Mouse (Mus musculus) neural tube, embryonic 11.5 days (tissue): ENCODE data around the gene Nxpe4. TPM values are rescaled to one million over a fixed set of nuclear protein-coding genes. Genes with fewer than 3 reads are reported as not detected.

Source experiments
- ATAC-seq: fragments of 200-750 bp; cut with Nextera tagmentation; 2 replicates; pipeline ENCODE4 v1.8.0; 2017; ENCODE audit warnings: moderate number of reproducible peaks, mild to moderate bottlenecking, moderate TSS enrichment, moderate library complexity; ENCODE audit not compliant: insufficient read depth, low FRiP score, low TSS enrichment
- DNase-seq: peaks from one replicate; pipeline ENCODE4 v3.0.0-alpha.2; 2015; ENCODE audit warnings: low spot score
- H3K27ac ChIP-seq: fragments of 300-500 bp; sonication (generic); 2 replicates; pipeline ENCODE4 v1.5.1; 2014; ENCODE audit warnings: low read depth, mild to moderate bottlenecking, low read length
- H3K27me3 ChIP-seq: fragments of 300-500 bp; sonication (generic); 2 replicates; pipeline ENCODE4 v1.6.1; 2014; ENCODE audit warnings: mild to moderate bottlenecking, low read length, mixed read lengths; ENCODE audit not compliant: control insufficient read depth, insufficient read depth
- H3K36me3 ChIP-seq: fragments of 300-500 bp; sonication (generic); 2 replicates; pipeline ENCODE4 v1.6.1; 2014; ENCODE audit warnings: mild to moderate bottlenecking, low read length, moderate library complexity, mixed read lengths; ENCODE audit not compliant: control insufficient read depth, insufficient read depth
- H3K4me1 ChIP-seq: fragments of 300-500 bp; sonication (generic); 2 replicates; pipeline ENCODE4 v1.6.1; 2014; ENCODE audit warnings: low read length, mixed read lengths; ENCODE audit not compliant: control insufficient read depth, insufficient read depth
- H3K4me2 ChIP-seq: fragments of 300-500 bp; sonication (generic); 2 replicates; pipeline ENCODE4 v1.6.1; 2014; ENCODE audit warnings: low read depth, mild to moderate bottlenecking, moderate library complexity
- H3K4me3 ChIP-seq: fragments of 300-500 bp; sonication (generic); 2 replicates; pipeline ENCODE4 v1.5.1; 2014; ENCODE audit warnings: low read depth, low read length
- H3K9ac ChIP-seq: fragments of 300-500 bp; sonication (generic); 2 replicates; pipeline ENCODE4 v1.6.1; 2014; ENCODE audit warnings: mild to moderate bottlenecking, low read length
- H3K9me3 ChIP-seq: fragments of 300-500 bp; sonication (generic); 2 replicates; pipeline ENCODE4 v1.6.1; 2016; ENCODE audit warnings: low read length; ENCODE audit not compliant: control insufficient read depth
- WGBS: fragments of 180-500 bp; shearing (Covaris S2); extraction: QIAGEN DNeasy Blood & Tissue Kit; methylation state at CpG from one replicate; pipeline ENCODE4 v1.1.7; 2014; 5-methylcytosine and 5-hydroxymethylcytosine counted together
- polyA plus RNA-seq: library from polyadenylated mRNA; unstranded; fragments of >200 nt; fragmentation: Nextera tagmentation; extraction: Ambion mirVana; gene quantifications from 2 replicates; pipeline ENCODE4 v1.2.1, GENCODE M21; 2014

The Nxpe4 gene
- polyA plus RNA-seq, 1 experiment from 2014 or later, result 6.0 TPM

DNA sequence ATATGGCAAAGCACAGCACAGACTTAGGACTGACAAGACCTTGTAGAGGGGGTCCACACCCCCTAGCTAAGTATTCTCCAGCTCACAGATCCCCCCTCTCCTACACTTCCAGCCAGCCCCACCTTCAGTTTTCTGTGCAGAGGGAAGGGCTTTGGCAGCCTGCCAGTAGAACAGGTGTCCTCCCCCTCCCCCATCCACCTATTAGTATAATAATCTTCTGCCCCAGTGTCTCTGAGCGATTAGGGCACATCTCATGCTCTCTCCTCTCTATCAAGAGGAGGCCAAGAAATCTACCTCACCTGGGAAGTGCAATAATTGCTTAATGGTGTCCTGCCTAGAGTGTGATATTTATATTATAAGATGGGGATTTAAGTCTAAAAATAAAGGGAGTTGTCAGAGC, 83.7 kb downstream of the Nxpe4 start:
- H3K9me3 ChIP-seq, result no peaks in the 10 kb centered on the region
- H3K27ac ChIP-seq, result no peak overlapping the region
- H3K36me3 ChIP-seq, result no peaks in the 10 kb centered on the region
- H3K4me2 ChIP-seq, result no peak overlapping the region
- no peak overlapping the region for H3K9ac ChIP-seq
- DNase-seq (no peak), ATAC-seq (no peak)
- H3K4me3 ChIP-seq, result no peak overlapping the region
- WGBS, result 72% methylated on average over 1 of the region's 1 CpGs
- H3K27me3 ChIP-seq, result no peaks in the 10 kb centered on the region
- H3K4me1 ChIP-seq, result no peaks in the 10 kb centered on the region

DNA sequence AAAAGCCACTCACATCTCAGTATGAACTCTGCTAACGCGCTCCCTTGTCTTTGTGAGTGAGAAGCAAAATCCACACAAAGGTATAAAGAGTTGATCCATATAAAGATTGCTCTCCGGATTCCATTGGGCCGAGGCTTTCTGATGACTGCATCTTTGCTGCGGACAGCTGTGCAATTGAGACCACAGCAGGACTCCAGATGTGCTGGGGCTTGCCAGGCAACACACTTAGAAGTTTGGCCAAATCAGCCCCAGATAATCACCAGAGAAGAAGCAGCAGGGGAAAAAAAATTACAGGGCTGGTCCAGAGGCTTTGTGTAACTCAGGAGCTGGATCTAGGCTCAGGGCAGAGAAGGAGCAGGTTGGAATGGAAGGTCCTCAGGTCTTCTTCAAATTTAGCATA, 85.5 kb downstream of the Nxpe4 start:
- Histone ChIP-seq H3K4me2 (no peak overlapping the region), H3K9me3 (no peaks in the 10 kb centered on the region), H3K9ac (no peak overlapping the region), H3K36me3 (no peaks in the 10 kb centered on the region), H3K4me3 (no peak overlapping the region), H3K27ac (no peak overlapping the region), H3K27me3 (no peaks in the 10 kb centered on the region), H3K4me1 (no peaks in the 10 kb centered on the region)
- ATAC-seq (no peak), DNase-seq (no peak)
- 68% methylated on average over 5 of the region's 5 CpGs for whole genome bisulfite sequencing

DNA sequence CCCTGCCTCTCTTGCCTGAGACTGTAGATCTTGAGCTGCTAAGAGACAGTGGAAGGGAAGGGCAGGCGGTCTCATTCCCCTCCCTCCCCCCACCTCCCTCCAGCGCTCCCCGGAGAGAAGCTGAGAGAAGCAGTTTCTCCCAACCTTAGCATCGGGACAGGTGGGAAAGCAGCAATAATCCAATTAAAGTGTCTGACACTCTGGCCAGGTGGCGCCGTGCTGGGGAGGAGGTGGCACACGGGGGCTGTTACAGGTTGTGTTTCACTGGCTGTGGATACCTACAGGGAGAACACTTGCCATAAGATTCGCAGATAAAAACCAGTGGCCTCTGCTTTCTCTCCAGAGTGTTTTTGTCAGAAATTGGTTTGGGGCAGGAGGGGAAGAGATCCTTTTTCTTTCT, 90.4 kb downstream of the Nxpe4 start:
- 9% methylated on average over 8 of the region's 8 CpGs for WGBS
- H3K36me3 ChIP-seq, result no peaks in the 10 kb centered on the region
- no peak overlapping the region for H3K4me2 ChIP-seq
- ATAC-seq, result no peak
- no peaks in the 10 kb centered on the region for H3K9me3 ChIP-seq
- no peaks in the 10 kb centered on the region for H3K4me1 ChIP-seq
- H3K4me3 ChIP-seq, result no peak overlapping the region
- H3K27me3 ChIP-seq, result no peaks in the 10 kb centered on the region
- DNase-seq, result no peak
- H3K9ac ChIP-seq, result no peak overlapping the region
- H3K27ac ChIP-seq, result no peak overlapping the region

DNA sequence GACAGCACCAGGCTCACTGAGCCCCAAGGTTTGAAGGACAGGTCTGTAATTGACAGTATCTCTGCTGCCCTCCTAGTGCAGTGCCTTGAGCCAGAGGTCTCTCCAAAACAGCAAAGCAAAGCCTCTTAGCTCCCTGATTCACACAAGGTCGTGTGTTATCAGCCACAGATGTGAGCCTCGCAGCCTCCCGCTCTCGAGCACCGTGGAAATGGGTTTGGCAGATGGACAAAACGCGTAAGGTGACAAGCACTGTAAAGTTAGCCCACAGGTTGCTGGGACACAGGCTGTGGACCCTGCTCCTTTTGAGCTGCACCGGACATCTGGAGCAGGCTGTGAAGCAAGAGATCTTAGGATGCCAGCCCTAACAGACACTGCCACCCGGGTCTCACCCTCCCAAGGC, 95.2 kb downstream of the Nxpe4 start:
- H3K9ac ChIP-seq, result no peak overlapping the region
- no peak overlapping the region for H3K27ac ChIP-seq
- no peak overlapping the region for H3K4me3 ChIP-seq
- DNase-seq, result no peak
- H3K36me3 ChIP-seq, result no peaks in the 10 kb centered on the region
- WGBS, result 53% methylated on average over 9 of the region's 9 CpGs
- no peak overlapping the region for H3K4me2 ChIP-seq
- H3K27me3 ChIP-seq, result no peaks in the 10 kb centered on the region
- ATAC-seq, result no peak
- no peaks in the 10 kb centered on the region for H3K4me1 ChIP-seq
- no peaks in the 10 kb centered on the region for H3K9me3 ChIP-seq

DNA sequence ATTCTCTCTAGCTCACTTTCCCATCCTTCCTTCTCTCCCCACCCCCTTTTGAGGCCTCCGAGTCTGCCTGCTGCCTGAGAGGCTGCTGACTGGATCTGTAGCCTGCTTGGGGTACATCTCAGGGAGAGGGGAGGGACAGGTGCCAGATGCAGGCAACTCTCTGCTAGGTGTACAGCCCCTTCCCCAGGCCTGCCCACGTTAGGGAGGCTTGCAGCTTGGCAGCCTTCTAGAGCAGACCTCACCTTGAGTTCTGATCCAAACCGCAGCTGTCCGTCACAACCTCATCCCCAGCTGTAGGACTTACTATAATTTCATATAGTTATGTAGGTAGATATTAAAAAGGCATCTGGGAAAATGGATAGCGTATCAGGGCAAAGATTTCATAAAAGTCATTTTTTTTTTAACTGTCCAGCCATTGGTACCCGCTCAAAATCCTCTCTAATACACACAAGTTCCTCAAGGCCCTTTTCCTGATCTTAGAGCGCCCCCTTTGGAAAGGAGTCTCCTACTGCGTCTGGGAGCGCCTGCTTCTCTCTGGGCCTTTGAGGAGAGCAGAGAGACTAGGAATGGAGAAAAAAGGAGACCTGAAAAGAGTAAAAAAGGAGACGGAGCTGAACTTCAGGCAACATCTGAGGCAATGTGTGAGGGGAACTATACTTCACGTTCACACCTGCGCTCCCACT, 96.1 kb downstream of the Nxpe4 start:
- Histone ChIP-seq H3K9ac (no peak overlapping the region), H3K4me3 (no peak overlapping the region), H3K4me2 (no peak overlapping the region), H3K27me3 (no peaks in the 10 kb centered on the region), H3K27ac (no peak overlapping the region), H3K36me3 (no peaks in the 10 kb centered on the region), H3K9me3 (no peaks in the 10 kb centered on the region), H3K4me1 (no peaks in the 10 kb centered on the region)
- peak; percentile 76 for DNase-seq
- ATAC-seq, result no peak
- WGBS, result 43% methylated on average over 12 of the region's 12 CpGs

DNA sequence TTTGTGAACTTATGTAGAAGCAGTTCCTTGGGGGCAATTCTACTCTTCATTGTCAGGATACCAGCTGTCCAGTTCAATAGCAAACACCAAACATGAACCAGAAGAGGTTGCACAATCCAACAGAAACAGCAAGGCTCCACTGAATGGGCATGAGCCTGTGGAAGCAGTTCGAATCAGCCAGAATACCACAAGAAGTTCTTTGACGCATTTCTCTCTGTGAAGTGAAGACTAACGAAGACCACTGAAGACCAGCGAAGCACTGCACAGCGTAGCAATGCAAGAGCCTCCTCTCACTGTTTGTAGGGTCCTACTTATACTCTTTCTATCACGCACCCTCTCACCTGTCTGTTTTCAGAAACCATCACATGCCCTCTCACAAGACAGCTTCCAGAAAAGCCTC, 102.8 kb downstream of the Nxpe4 start:
- no peaks in the 10 kb centered on the region for H3K27me3 ChIP-seq
- no peak overlapping the region for H3K4me2 ChIP-seq
- ATAC-seq (no peak), DNase-seq (no peak)
- H3K36me3 ChIP-seq, result no peaks in the 10 kb centered on the region
- no peak overlapping the region for H3K9ac ChIP-seq
- H3K27ac ChIP-seq, result no peak overlapping the region
- 89% methylated on average over 6 of the region's 6 CpGs for WGBS
- no peaks in the 10 kb centered on the region for H3K9me3 ChIP-seq
- H3K4me3 ChIP-seq, result no peak overlapping the region
- H3K4me1 ChIP-seq, result no peaks in the 10 kb centered on the region

DNA sequence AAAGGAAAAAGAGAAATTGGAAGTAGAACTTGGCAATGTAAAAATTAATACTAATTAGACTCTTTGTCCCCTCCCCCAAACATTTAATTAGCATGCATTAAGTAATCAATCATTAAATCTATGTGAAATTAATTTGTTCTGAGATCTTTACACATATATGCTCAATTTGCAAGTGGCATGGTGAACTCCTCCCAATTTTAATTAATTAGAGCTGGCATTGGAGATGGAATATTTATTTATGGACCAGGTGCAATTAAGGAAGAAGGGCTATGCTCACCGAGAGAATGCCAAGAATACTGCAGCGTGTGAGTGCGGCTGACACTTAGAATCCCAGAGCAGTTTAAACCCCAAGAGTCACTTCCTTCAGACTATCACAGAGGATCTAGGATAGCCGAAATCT, 103.7 kb downstream of the Nxpe4 start:
- H3K36me3 ChIP-seq, result no peaks in the 10 kb centered on the region
- no peaks in the 10 kb centered on the region for H3K4me1 ChIP-seq
- DNase-seq (no peak), ATAC-seq (no peak)
- H3K4me3 ChIP-seq, result no peak overlapping the region
- no peaks in the 10 kb centered on the region for H3K27me3 ChIP-seq
- H3K4me2 ChIP-seq, result no peak overlapping the region
- H3K9ac ChIP-seq, result no peak overlapping the region
- no peaks in the 10 kb centered on the region for H3K9me3 ChIP-seq
- H3K27ac ChIP-seq, result no peak overlapping the region
- WGBS, result 80% methylated on average over 4 of the region's 4 CpGs

DNA sequence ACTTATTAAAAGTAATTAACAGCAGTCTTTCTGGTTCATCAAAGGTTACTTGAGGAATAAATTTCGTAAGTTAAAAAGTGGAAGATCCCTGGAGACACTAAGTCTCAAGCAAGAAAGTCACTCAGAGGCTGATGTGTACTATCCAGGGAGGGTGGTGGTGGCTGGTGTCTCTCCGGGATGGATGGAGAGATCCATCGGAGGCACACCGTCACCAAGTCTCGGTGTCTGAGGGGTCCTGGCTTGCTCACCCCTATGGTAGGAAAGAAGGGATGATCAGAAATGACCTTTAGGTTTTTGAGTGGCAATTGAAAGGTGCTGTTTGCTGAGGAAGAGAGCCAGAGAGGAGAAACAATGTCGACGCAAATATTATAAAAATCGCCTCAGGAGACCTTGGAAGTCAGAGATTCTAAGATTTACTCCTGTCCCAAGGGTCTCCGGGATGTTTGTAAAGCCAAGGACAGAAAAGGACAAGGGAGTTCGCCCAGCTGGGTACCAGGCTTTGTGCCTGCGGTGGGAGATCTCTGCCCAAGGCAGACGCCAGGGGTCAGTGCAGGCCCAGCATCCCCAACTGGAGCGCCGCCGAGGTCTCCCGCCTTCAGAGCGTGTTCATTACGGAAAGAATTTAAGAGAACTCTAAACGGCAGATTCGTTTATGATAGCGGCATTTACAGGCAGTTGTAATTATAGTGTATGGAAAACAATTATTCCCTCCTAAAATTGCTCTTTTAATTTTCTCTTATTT, 104.6 kb downstream of the Nxpe4 start:
- peak overlapping the region; percentile 34 for H3K4me3 ChIP-seq
- peak; percentile 79 for ATAC-seq
- WGBS, result 13% methylated on average over 21 of the region's 21 CpGs

DNA sequence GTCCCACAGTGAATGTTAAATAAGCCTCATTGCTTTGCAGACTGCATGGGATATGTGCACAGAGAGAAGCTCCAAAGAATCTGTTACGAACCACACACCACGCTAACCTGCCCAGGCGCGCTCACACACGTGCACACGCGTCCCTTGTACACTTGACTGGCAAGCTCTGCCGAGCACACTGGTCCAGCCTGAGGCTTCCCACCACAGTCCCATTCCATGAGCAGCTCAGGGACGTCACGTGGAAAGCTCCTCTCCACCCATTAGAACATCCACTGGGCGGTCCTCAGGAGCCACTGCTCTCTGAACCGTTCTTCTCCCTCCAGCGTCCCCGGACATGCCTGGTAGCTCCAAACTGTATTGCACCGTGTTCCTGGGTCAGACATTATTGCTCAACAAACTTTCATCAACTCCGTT, 105.2 kb downstream of the Nxpe4 start:
- no peaks in the 10 kb centered on the region for H3K27me3 ChIP-seq
- peak overlapping the region; percentile 50 for H3K9ac ChIP-seq
- WGBS, result 2% methylated on average over 16 of the region's 16 CpGs
- H3K4me1 ChIP-seq, result no peaks in the 10 kb centered on the region
- no peaks in the 10 kb centered on the region for H3K9me3 ChIP-seq
- DNase-seq (peak; percentile 67), ATAC-seq (peak; percentile 53)
- peak overlapping the region; percentile 82 for H3K4me2 ChIP-seq
- peak overlapping the region; percentile 34 for H3K4me3 ChIP-seq
- H3K36me3 ChIP-seq, result no peaks in the 10 kb centered on the region
- no peak overlapping the region for H3K27ac ChIP-seq

More for the DNA sequence above, 104.6 kb downstream of the Nxpe4 start:
- Histone ChIP-seq H3K4me1 (no peaks in the 10 kb centered on the region), H3K9ac (peak overlapping the region; percentile 50), H3K36me3 (no peaks in the 10 kb centered on the region), H3K4me2 (peak overlapping the region; percentile 82), H3K27me3 (no peaks in the 10 kb centered on the region), H3K9me3 (no peaks in the 10 kb centered on the region), H3K27ac (no peak overlapping the region)
- DNase-seq, result peak; percentile 85
